Mouse (Mus musculus) ES-E14 (cell line): ENCODE measurements around the gene Olfr802. TPM values are rescaled to one million over a fixed set of nuclear protein-coding genes. Genes with fewer than 3 reads are reported as not detected.

Source experiments
- DNase-seq: peaks from one replicate; pipeline ENCODE4 v3.0.0-alpha.2; 2013; ENCODE audit warnings: low read depth, low spot score
- H3K27ac ChIP-seq: 2 replicates; pipeline ENCODE4 v1.5.1; 2012; ENCODE audit warnings: low read depth, mild to moderate bottlenecking, low read length, moderate library complexity, mixed read lengths; ENCODE audit not compliant: poor library complexity, insufficient read depth, severe bottlenecking
- H3K36me3 ChIP-seq: 2 replicates; pipeline ENCODE4 v1.6.1; 2012; ENCODE audit warnings: mild to moderate bottlenecking, low read length, moderate library complexity, mixed read lengths; ENCODE audit not compliant: control insufficient read depth, poor library complexity, insufficient read depth, severe bottlenecking
- H3K4me1 ChIP-seq, 2 experiments: fragments of 150-350 bp in 1 of 2; sonication (generic) in 1 of 2; 2 replicates each; pipeline ENCODE4 v1.6.1; 2012; ENCODE audit warnings: low read length in 2 of 2, mild to moderate bottlenecking in 1 of 2, mixed read lengths in 1 of 2; ENCODE audit not compliant: control insufficient read depth in 2 of 2, insufficient read depth in 2 of 2, poor library complexity in 1 of 2
- H3K4me3 ChIP-seq, 2 experiments: fragments of 150-350 bp in 1 of 2; sonication (generic) in 1 of 2; 2 replicates each; pipeline ENCODE4 v1.5.1; 2012; ENCODE audit warnings: low read length in 2 of 2, low read depth in 1 of 2, mild to moderate bottlenecking in 1 of 2, mixed read lengths in 1 of 2; ENCODE audit not compliant: insufficient read depth in 1 of 2, poor library complexity in 1 of 2, severe bottlenecking in 1 of 2
- H3K9ac ChIP-seq: 2 replicates; pipeline ENCODE4 v1.6.1; 2012; ENCODE audit warnings: low read depth, mild to moderate bottlenecking, low read length, mixed read lengths; ENCODE audit not compliant: poor library complexity, insufficient read depth, severe bottlenecking
- H3K9me3 ChIP-seq: fragments of 150-350 bp; sonication (generic); 2 replicates; pipeline ENCODE4 v1.6.1; 2012; ENCODE audit warnings: low read depth, mild to moderate bottlenecking, low read length; ENCODE audit not compliant: control insufficient read depth, insufficient read depth
- CHD2 ChIP-seq: IDR thresholded peaks from 2 replicates; pipeline ENCODE4 v1.6.1; 2014; ENCODE audit warnings: mild to moderate bottlenecking, low read depth, low read length, inconsistent platforms
- HCFC1 ChIP-seq: IDR thresholded peaks from 2 replicates; pipeline ENCODE4 v1.6.1; 2012; ENCODE audit warnings: low read length, inconsistent platforms, borderline replicate concordance; ENCODE audit not compliant: insufficient read depth
- MAFK ChIP-seq: IDR thresholded peaks from 2 replicates; pipeline ENCODE4 v1.6.1; 2014; ENCODE audit warnings: mild to moderate bottlenecking, low read depth, low read length, inconsistent platforms; ENCODE audit not compliant: insufficient read depth
- ZC3H11A ChIP-seq: IDR thresholded peaks from 2 replicates; pipeline ENCODE4 v1.6.1; 2012; ENCODE audit warnings: low read depth, mild to moderate bottlenecking, inconsistent platforms, low read length, borderline replicate concordance
- ZNF384 ChIP-seq: IDR thresholded peaks from 2 replicates; pipeline ENCODE4 v1.6.1; 2012; ENCODE audit warnings: low read depth, low read length, inconsistent platforms
- in situ Hi-C, 2 experiments: fragments of 600-800 bp; cut with MboI; formaldehyde crosslinking; loops; one replicate each; pipeline ENCODE4 v1.15.1; 2025; ENCODE audit warnings: low sequenced_read_pairs in 2 of 2, inconsistent platforms in 1 of 2; ENCODE audit not compliant: unreplicated experiment in 2 of 2
- total RNA-seq: library from RNA; depleted of rRNA; stranded (reverse); fragments of 300-350 nt; gene quantifications from 2 replicates; pipeline ENCODE4 v1.2.3, GENCODE M21; 2012; rRNA removed

Gene Olfr802
- total RNA-seq: not detected in 2 replicates

DNA sequence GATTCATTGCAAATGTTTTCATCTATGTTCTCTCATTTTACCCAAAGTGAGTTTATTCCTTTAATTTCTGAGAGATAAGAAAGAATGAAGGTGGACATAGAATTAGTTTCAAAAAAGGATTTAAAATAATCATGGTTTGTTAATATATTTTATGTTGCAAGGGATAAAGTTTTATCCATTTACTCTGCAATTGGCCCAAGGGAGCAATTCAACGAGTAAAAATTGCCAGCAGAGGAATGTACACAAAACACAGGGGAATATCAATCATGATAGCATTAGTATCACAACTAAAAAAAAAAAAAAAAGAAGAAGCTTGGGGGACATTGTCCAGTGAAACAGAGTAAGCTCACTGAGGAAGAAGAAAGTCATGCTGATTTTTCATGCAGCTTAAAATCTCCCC is at the start of gene Olfr802:
Olfr802 (minus strand) TSS at position 101 of the 400 bp plus-strand sequence.
- H3K27ac ChIP-seq: no peak within 1 kb of the TSS
- no peaks in the 10 kb centered on the region for H3K9me3 ChIP-seq
- no peaks in the 10 kb centered on the region for H3K4me1 ChIP-seq
- no peak within 1 kb of the TSS for H3K4me3 ChIP-seq
- no peak for TF ChIP-seq MAFK
- no peak for TF ChIP-seq HCFC1
- H3K36me3 ChIP-seq: no peaks in the 10 kb centered on the region
- in situ Hi-C loops: no loop called here
- DNase-seq: no peak
- no peak within 1 kb of the TSS for H3K9ac ChIP-seq

DNA sequence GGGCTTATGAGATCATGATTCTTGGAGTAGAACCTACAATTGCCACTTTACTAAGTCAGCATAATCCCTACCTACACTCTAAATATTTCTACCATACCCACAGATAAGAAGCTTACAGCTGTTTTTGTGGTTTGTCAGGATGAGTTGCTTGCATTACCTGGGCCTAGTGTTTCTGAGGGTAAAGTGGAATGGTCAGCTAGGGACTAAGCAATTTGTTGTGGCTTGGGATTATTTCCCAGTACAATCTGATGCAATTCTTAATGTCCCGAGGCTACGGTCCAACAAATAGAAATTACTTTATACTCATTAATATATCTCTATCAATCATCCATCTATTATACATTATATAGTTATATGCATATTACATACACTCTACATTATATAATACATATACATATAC is 41.3 kb upstream of the Olfr802 start, which contains the start of gene Olfr805:
Olfr805 (minus strand) TSS at position 101 of the 400 bp plus-strand sequence.
- DNase-seq: no peak
- Histone ChIP-seq H3K9me3 (no peaks in the 10 kb centered on the region), H3K9ac (no peak within 1 kb of the TSS), H3K36me3 (no peaks in the 10 kb centered on the region), H3K4me1 (no peaks in the 10 kb centered on the region), H3K4me3 (no peak within 1 kb of the TSS), H3K27ac (no peak within 1 kb of the TSS)
- in situ Hi-C loops: no loop called here
- TF ChIP-seq HCFC1 (no peak), MAFK (no peak), ZNF384 (no peak), CHD2 (no peak), ZC3H11A (no peak)

DNA sequence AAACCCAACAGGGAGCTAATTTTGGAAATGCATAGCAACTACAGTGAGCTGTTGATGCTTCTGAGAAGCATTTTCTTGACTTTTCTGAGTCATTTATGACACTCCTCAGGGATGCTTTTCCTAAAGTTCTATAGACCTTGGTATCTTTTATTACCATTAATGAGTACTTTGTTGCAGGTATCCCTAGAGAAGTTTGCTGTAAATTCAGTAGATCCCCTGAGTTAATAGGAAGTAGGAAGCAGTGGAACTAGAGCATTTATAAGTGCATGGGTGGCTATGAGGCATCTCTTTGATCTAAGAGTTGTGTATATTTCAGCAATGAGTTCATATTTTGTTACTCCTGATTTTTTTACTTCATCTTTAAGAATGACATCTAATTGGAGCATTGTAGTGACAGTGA is 14.9 kb upstream of the Olfr802 start, which contains the start of gene Olfr804:
Olfr804 (plus strand) TSS at position 301 of the 400 bp plus-strand sequence.
- Histone ChIP-seq H3K36me3 (no peaks in the 10 kb centered on the region), H3K9me3 (no peaks in the 10 kb centered on the region), H3K27ac (no peak within 1 kb of the TSS), H3K4me1 (no peaks in the 10 kb centered on the region), H3K4me3 (no peak within 1 kb of the TSS), H3K9ac (no peak within 1 kb of the TSS)
- no peak for TF ChIP-seq ZNF384
- TF ChIP-seq MAFK: no peak
- no peak for TF ChIP-seq HCFC1
- TF ChIP-seq ZC3H11A: no peak
- TF ChIP-seq CHD2: no peak
- in situ Hi-C loops: no loop called here
- no peak for DNase-seq

DNA sequence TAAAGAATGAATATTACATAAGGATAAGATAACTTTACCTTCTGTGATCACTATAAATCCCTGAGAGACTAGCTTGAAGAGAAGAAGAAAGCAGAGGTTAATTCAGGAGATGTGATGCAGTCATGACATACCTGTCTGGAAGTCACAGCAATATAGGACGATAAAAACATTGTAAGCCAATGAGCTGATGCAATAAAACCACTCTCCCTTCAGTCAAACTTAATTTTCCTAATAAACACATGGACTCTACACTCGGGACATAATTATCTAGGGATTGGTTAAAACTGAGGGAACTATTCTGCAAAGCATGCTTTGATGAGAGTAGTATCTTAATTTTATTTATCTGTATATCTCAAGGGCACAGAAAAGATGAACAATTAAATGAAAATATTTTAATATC is 6.2 kb upstream of the Olfr802 start, which contains the start of gene Olfr803:
Olfr803 (minus strand) TSS at position 101 of the 400 bp plus-strand sequence.
- Histone ChIP-seq H3K4me3 (no peak within 1 kb of the TSS), H3K4me1 (no peaks in the 10 kb centered on the region), H3K9ac (no peak within 1 kb of the TSS), H3K9me3 (no peaks in the 10 kb centered on the region), H3K36me3 (no peaks in the 10 kb centered on the region), H3K27ac (no peak within 1 kb of the TSS)
- TF ChIP-seq ZNF384: no peak
- no peak for TF ChIP-seq HCFC1
- no peak for TF ChIP-seq CHD2
- TF ChIP-seq ZC3H11A: no peak
- TF ChIP-seq MAFK: no peak
- in situ Hi-C loops: no loop called here
- no peak for DNase-seq

DNA sequence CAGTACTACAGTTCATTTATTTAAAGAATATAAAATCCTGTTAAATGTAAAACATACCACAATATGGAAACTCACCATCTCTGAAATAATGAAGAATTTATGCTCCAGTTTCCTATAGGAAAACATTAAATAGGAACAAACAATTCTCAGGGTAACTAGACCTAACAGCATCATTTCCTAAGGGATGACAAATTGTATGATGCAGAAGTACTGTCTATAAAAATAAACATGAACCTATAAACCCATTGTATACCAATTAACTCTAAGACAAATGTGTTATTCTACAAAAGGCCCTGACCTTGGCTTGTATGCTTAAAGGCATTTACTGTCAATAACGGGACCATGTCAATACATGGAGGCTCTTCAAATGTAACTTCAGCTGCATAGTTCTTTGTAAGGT is 14.2 kb downstream of the Olfr802 start, which contains the start of gene Olfr801:
Olfr801 (minus strand) TSS at position 101 of the 400 bp plus-strand sequence.
- no peak within 1 kb of the TSS for H3K27ac ChIP-seq
- no peaks in the 10 kb centered on the region for H3K9me3 ChIP-seq
- no peak within 1 kb of the TSS for H3K9ac ChIP-seq
- no peak for DNase-seq
- TF ChIP-seq ZNF384: no peak
- no peak for TF ChIP-seq CHD2
- TF ChIP-seq MAFK: no peak
- TF ChIP-seq HCFC1: no peak
- no peak for TF ChIP-seq ZC3H11A
- in situ Hi-C loops: no loop called here
- H3K4me3 ChIP-seq: no peak within 1 kb of the TSS
- H3K36me3 ChIP-seq: no peaks in the 10 kb centered on the region
- no peaks in the 10 kb centered on the region for H3K4me1 ChIP-seq
